Mouse (Mus musculus) cerebellum, adult 9-10 months (tissue): ENCODE measurements around the gene Aldh1b1.

Source experiments
- DNase-seq: peaks from one replicate; pipeline ENCODE4 v3.0.0; 2022

The Aldh1b1 gene

DNA sequence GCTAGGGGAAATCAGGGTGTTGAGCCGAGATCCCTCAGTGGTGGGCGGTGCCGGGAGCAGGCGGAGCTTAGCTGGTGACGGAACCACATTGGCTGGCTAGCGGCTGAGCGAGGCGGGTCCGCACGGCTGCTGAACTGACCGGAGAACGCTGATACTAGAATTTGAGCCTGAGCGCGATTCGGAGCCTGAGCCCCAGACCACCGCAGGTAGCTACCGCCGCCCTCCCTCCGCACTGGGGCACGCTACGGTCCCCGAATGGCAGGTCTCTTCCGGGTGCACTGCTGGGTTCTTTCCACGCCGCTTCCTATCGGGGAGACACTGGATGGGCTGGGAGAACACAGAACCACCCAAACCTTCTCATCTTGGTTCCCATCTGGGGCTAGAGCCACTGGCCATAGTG is at the start of gene Aldh1b1:
TSS of gene Aldh1b1 (plus strand) at position 59 of the 400 bp plus-strand sequence.
- DNase-seq: no peak

DNA sequence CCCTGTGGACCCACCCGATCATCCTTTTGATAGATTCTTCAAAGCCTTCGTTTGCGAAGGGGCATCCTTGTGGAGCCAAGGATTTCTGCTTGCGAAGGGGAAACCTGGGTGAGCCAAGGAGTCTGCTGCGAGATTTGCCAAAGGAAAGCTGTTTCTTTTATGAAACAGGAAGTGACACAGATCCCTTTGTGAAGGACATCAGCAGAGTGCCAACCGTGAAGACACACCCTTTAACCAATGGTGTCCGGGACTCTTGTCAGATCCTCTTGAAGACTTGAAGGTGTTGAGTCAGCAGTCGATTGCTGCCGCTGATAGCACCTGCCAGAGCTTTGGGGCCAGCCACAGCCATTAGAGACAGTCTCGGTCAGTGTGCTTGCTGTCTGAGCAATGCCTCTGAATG is 49.4 kb upstream of the Aldh1b1 start:
- DNase-seq: no peak

DNA sequence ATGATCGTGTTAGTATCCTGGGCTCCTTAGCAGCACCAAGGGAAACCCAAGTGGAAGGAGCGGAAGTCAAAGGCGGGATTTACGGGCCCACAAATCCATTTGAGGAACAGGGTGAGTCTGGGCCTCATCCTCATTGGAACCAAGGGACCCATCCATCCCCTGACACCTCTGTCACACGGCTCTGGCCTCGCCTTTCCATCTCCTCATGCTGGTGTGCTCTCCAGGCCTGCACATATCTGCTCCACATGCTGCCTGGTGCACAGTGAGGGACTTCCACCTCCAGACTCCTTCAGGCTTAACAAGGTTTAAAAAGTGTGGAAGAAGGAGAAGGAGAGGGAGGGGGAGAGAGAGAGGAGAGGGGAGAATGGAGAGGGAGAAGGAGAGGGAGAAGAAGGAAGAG is 48.3 kb upstream of the Aldh1b1 start:
- no peak for DNase-seq

DNA sequence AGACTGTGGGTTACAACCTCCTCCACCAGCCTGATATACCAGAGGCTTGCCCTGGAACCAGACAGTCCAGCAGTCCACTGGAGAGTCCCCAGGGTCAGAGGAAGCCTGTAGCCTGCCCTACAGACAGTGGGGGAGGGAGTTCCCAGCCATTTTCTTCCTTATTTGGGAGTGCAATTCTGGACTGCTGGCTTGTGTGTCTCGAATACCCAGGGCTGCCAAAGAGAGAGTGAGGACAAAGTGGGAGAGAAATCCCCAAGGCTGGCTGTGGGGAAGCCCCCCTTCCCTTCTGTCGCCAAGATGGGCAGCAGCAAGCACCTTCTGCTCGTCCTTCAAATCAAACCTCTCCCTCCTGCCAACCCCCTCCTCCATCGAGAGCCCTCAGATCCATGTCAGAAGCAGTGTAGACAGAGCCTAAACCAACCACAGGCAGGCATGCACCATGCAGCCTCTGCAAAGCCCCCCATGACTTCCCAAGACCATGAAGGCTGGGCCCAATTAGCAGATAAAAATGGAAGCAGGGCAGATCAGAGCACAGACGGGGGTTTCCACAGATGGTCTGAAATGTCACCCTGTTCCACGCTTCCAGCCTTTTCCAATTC is 45.5 kb upstream of the Aldh1b1 start:
- DNase-seq: no peak

DNA sequence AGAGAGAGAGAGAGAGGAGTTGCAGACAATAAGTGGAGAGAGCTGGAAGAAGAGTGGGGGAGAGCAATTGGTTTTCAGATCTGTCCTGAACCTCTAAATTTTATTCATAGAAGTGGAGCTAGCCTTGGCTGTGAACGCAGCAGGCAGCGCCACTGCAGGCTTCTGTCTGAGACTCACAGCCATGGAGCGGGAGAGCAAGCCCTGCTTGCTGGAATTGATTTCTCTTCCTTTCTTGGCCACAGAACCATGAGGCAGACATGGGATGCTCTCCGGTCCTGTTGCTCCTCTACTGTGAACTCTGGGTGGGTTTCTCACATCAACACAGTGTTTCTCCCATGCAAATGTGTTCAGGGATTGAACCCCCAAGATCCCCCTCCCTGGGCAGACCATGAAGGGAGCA is 44.7 kb upstream of the Aldh1b1 start:
- no peak for DNase-seq

DNA sequence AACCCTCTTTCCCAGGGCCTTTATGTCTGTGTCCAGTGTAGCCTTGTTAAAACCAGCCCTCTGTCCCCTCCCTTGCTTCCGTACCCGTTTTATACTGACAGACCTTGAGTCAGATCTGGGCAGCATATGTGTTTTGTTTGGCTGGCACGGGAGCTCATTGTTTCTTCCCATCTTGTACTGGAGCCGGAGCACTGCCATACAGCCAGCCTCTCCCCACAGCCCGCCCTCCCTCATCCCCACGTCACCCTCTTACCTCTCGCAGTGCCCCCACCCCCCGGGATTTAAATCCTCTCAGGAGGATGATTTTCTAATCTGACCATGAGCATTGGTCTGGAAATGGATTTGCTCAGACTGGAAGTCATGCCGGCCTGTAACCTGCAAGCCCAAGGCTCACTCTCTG is 43.7 kb upstream of the Aldh1b1 start:
- peak; percentile 86 for DNase-seq

DNA sequence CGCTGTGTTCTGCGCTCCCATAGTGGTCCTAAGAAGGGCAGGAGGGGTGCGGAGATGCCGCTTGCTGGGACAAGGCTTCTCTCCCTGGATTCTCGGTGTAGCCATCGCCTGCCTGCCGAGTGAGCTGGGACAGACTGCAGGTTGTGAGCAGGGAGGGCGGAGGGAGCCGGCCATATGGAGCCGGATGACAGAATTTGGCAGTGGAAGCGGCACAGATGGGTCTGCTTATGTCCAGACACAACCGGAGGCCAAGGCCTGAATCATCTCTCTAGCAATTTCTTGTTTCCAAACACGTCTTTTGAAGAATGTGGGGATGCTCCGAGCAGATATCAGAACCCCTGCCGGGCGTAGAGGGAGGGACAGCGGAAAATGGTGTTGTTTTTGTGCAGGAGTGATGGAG is 42.9 kb upstream of the Aldh1b1 start:
- DNase-seq: peak; percentile 98

DNA sequence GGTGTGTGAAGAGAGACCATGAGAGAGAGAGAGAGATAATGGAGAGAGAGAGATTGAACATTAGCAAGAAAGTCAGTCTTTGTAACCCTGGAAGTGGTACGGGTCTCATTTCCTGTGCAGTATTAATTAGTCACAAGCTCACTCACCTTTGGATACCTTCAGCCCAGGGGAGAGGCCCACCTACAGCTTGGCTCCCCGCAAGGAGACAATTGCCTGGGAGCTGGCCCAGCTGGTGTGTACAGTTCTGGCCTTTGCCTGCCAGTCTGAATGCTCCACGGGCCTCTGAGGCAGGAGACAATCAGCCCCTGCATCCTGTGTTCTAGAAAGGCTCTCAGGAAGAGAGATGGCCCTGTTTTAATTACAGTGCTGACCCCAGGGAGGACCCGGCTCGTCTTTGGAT is 40.9 kb upstream of the Aldh1b1 start:
- no peak for DNase-seq

DNA sequence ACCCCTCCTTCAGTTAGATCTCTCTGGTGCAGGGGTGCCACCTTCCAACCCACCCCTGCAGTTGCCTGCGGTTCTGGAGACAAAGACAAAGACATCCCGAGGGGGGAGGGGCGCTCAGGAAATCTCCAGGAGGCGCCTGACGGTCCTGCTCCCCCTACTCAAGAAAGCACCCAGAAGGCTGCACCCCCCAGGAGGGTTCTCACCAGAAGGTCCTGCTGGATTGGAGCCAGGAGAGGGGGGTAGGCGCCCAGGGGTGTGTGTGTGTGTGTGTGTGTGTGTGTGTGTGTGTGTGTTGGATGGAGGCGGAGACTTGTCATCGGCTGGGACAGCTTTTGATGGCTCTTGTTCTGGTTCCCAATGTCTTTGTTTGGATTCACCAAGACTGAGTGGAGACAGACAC is 39.4 kb upstream of the Aldh1b1 start:
- DNase-seq: no peak

DNA sequence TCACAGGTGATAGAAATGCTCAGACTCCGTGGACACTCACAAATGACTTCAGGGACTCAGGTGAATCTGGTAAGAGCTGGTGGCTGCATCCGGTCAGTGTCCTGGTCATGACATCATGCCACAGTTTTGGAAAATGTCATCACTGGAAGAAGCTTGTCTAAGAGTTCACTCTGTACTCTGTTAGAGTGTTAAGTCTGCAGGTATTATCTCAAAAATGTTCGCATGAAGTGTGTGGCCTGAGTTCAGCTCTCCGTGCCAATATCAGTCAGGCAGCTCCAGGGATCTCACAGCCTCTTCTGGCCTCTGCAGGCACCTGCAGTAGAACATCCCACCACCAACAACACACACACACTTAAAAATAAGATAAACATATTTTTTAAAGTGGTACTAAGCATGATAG is 36.2 kb upstream of the Aldh1b1 start:
- DNase-seq: no peak

DNA sequence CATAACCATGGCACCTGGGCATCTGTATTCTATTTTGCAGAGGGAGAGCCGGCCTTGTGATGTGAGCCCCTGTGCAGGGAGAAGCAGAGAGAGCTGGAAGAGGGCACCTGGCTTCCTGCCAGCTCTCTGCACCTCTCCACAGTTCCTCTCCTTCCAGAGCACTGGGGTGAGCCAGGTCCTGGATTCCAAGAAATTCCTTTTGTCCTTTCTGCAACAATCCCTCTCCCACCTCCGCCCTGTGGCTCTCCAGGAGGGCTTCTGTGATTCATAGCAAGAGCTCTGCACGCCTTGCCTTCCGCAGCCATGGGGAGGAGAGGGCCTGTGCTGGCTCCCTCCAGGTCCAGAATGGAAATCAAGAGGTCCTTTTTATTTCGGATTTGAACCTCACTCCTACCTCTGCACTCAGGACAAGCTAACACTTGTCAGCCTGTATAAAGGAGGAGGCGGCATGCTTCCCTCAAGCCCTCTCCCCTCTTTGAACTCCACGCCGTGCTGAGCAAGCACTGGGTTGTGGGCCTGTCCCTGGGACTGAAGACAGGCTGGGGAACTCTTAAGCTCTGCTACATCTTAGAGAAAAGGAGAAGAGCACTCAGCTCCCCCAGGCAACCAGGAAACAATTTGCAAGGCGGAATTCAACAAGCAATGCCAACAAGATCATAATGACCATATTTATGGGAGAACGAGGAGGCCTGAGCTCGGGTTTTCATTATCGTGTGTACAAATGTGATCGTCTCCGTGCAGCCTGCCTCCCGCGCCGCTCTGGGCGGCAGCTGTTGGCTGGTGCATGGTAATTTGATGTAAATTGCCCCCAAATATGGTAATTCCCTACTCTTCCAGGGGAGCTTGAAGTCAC is 35.3 kb upstream of the Aldh1b1 start:
- no peak for DNase-seq

DNA sequence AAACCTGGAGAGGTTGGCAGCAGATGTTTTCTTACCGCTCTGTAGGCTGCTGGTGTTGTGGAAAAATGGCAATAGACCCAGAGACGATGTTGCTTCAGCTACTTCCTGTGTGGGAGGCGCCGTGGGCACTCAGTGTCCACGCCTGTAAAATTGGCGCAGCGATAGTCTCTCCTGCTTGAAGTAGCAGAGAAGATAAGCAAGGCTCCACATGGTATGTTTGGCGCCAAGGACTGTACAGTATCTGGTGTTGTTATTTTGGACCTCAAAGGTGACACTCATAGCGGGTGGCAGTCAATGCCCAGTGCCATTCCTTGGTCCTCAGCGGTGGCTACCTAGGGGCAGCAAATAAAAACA is 34.7 kb upstream of the Aldh1b1 start:
- no peak for DNase-seq

DNA sequence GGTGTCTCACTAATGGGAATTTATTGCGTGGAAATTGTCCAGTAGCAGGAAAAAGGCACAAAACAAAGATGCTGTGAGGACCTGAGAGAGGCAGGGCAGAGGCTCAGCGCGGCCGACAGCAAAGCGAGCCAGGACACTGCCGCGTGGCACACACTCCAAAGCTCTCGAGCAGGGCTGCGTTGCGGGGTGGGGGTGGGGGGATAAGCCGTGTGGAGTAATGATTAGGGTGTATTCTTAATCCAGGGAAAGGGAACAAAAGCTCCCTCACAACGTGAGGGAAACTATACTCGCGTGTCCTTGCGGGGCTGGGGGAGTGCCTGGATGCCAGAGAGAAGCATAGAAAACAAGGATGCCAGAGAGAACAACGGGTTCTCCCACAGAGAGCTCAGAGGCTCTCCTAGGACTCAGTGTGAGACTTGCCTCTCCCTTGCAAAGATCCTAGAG is 33.7 kb upstream of the Aldh1b1 start:
- no peak for DNase-seq

DNA sequence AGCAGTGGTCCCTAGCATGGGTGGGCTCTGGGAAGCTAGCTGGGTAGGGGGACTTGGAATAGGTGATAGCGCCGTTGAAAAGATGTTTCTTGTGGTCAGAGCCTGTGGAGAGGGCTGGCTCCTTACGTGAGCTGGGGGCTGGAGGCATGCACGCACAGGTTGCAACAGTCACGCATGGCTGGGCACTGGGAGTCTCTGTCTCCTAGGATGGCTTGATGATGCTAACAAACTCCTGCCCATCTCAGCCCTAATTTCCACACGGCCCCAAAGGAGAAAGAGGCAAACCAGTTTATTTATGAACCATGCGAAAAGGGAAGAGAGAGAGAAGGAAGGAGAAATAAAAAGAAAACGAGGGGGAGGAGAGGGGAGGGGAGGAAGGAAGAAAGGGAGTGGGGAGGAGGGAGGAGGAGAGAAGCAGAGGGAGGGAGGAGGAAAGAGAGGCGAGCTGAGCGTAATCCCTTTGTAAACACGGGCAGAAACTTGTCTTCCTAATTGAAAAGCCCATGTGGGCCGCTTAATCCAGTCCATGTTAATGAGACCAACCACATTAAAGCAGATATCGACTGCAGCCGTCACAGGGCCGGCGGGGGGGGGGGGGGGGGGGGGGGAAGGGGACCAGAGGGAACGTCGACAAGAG is 33.1 kb upstream of the Aldh1b1 start:
- DNase-seq: no peak

DNA sequence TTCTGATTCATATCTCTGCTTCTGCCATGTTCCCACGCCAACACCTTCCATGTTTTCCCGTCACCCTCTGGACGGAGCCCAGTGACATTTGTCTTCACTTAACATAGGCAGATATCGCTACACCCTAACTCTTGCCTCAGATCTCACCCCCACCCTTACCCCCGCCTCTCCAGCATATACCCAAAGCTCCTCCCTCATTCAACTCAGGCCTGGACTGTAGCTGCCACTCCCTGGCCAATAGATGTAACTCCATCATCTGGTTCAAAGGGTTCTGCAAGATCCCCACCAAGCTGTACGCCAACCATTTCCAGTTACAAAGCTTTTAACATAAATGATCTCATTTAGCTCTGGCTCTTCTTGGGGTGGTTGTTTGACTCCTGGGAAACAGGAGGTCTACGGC is 32.0 kb upstream of the Aldh1b1 start:
- no peak for DNase-seq

DNA sequence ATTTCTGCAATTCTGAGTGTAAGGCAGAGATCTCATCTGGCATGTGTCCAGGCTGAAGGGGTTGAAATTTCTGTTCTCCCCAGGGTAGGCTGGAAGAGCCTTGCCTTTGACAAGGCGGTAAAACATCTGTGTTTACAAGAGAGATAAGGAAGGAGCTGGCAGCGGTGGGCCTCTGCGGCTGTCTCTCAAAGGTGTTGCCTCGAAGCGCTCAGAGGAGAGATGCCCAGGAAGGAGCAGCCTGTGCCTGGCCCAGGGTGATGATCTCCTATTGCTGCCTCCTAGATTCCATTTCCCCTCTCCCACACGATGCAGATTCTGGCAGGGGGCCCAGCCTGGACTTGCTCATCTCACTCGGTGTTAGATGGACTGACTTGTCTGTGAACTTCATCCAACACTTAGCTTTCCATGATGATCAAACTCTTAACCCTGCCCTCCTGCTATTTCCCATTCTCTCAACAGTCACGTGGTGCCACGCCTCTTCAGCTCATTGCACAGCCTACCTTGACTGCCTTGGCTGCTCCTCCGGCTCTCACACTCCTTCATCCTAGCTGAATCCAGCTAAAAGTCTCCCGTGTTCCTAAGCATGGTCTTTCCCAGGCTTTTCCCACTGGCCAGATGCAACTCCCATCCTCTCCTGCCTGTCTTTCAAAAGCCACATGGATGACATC is 30.8 kb upstream of the Aldh1b1 start:
- no peak for DNase-seq

DNA sequence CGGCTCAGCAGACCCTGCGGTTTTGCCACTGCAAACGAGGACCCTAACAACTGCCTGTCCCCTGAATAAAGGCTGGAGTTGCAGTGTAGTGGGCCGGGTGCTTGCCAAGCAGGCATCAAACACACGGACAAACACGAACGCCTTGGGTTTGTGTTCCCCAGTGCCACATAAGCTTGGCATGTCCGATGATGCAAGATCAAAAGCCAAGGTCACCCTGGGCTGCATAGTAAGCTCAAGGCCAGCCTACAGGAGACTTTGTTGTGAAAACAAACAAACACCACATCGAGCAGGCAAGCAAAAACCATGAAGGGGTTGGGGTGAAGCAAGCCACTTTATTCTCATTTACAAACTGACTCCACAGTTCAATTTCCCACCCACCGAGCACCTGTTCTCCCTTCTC is 29.7 kb upstream of the Aldh1b1 start:
- DNase-seq: no peak

DNA sequence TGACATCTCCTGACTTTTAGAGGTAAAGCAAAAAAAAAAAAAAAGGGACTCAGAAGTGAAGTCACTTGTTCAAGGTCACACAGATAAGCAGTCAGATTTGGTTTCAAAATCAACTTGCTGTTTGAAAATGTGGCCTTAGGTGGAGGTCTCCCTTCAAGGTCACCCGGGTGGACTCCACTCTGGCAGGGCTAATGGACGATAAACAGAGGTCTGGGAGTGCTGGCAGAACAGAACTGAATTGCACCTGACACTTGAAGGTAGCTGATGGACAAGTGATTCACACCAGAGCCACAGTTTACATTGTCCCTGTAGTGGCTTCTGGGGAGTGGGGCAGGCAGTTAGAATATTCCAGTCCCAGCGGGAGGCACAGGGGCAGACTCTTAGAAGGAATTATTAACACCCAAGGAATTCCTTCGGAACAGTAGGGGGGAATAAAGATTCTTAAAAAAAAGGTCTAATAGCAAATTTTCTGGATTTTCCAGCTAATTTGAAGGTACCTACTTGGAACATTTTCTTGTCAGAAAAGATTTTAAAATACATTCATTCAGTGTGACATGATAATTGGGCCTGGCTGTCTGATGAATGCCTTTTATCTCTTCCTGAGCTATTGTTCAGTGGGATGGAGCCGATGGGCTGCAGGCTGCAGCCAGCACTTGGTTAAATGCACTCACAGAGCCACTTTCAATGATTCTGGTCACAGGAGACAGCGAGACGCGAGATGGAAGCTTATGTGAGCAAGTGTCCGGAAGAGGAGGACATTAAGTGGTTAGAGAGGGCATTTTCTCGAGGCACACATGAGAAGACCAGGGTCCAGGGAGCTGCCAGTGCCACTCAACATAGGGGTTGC is 28.8 kb upstream of the Aldh1b1 start:
- DNase-seq: no peak

DNA sequence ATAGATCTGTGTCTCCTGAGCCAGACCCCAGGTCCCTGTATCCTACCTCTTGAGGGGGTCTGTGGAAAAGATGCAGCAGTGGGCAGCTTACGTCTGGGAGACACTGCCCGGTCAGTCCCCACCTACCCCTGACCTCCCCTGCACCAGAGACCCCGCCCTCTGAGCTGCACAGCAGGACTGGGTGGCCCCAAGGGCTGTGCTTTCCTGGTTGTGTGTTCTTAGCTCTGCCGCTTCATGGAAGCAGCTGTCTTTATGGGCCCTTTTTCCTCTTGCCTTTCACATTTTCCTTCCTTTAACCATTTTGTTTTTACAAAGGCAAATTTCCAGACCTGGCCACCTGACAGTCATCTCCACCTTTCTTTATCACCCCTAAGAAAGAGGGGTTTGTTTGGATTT is 28.2 kb upstream of the Aldh1b1 start:
- no peak for DNase-seq

DNA sequence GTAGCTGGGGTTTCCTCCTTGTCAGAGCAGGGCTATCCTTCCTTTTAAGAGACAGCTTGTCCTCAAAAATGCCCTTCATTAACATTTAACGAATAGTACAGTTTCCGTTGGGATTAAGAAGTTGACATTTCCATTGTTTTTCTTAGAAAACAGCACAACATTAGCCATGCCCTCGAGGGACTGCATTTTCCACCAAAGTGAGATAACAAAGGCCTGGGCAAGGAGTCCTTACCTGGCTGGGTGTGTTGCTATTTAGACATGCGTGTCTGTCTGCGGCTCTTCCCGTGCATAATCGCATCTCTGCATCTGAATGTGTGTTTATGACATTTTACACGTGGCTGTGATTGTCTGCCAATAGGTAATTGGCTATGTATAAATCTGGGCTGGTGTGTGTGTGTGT is 27.6 kb upstream of the Aldh1b1 start:
- DNase-seq: no peak

DNA sequence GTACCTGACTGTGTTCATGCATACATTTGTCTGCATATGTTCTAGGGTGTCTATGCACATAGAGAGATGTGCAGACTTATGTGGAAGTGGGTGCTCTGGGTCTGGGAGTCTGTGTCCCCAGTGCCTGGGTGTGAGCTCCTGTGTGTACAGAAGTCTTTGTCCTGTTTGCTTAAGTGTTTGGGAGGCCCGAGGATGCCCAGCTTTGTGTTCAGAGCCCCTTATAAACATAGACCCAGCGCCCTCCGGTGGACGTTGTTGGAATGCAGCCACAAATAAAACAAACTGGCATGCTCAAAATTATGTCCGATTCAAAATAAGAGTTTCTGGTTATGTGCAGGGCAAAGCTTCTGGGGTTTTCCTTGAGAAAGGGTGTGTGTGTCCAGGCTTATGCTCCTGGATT is 27.2 kb upstream of the Aldh1b1 start:
- DNase-seq: peak; percentile 54

DNA sequence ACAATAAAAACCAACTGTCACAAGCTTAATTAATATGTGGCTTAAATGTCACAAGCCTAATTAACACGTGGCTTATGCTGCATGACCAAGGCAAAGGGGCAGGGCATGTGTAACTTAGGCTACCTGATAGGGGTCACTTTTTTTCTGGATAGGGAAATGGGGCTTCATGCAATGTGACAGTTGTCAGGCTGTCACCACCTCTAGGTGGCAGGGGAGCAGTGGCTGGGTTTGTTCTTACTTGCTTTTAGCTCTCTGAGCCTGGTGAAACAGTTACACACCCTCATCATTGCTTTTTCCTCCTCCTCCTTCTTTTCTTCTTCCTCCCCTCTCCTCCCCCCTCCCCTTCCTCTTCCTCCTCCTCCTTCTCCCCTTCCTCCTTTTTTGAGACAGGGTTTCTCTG is 15.2 kb upstream of the Aldh1b1 start:
- DNase-seq: no peak

DNA sequence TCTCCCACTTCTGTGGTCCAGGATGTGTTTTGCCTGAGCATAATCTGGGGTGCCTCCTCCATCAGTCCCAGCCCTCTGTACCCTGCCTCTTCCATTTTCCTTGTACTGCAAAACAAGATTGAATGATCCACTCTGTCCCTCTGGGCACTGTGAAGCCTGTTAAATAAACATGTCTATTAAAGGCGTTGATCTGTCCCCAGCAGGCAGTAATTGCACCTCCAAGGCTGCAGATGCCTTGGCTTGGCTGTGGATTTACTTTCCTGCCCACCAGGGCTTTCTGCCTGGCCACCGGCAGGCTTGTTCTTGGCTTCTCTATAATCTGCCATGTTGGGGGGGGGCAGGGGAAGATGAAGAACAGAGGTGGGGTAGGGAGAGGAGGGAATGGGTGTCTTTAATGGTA is 12.9 kb upstream of the Aldh1b1 start:
- no peak for DNase-seq
